Mouse (Mus musculus) hindbrain, postnatal 0 days (tissue): ENCODE measurements at regions not wholly inside any gene's neighbourhood (a gene's known extent, or its start where the extent isn't known, plus 50 kb on each side); places are given as distances from the start of the nearest gene placed in this dataset.

ENCODE experiments used
- ATAC-seq: fragments of 200-750 bp; cut with Nextera tagmentation; 2 replicates; pipeline ENCODE4 v1.8.0; 2017; ENCODE audit warnings: mild to moderate bottlenecking, moderate TSS enrichment, moderate library complexity
- DNase-seq: peaks from one replicate; pipeline ENCODE4 v3.0.0-alpha.2; 2015; ENCODE audit warnings: low spot score
- H3K27ac ChIP-seq: fragments of 300-500 bp; sonication (generic); 2 replicates; pipeline ENCODE4 v1.5.1; 2014; ENCODE audit warnings: mild to moderate bottlenecking
- H3K27me3 ChIP-seq: fragments of 300-500 bp; sonication (generic); 2 replicates; pipeline ENCODE4 v1.6.1; 2014; ENCODE audit warnings: low read length, mixed read lengths; ENCODE audit not compliant: insufficient read depth
- H3K36me3 ChIP-seq: fragments of 300-500 bp; sonication (generic); 2 replicates; pipeline ENCODE4 v1.6.1; 2014; ENCODE audit warnings: low read length, mixed read lengths; ENCODE audit not compliant: insufficient read depth
- H3K4me1 ChIP-seq: fragments of 300-500 bp; sonication (generic); 2 replicates; pipeline ENCODE4 v1.6.1; 2014; ENCODE audit warnings: antibody characterized with exemption, low read length, mixed read lengths; ENCODE audit not compliant: insufficient read depth
- H3K4me2 ChIP-seq: fragments of 300-500 bp; sonication (generic); 2 replicates; pipeline ENCODE4 v1.6.1; 2014; ENCODE audit warnings: low read depth, mild to moderate bottlenecking, low read length, moderate library complexity, mixed read lengths
- H3K4me3 ChIP-seq: fragments of 300-500 bp; sonication (generic); 2 replicates; pipeline ENCODE4 v1.5.1; 2014; ENCODE audit warnings: low read length
- H3K9ac ChIP-seq: fragments of 300-500 bp; sonication (generic); replicated peaks from 2 replicates; pipeline ENCODE4 v1.6.1; 2014; ENCODE audit warnings: mild to moderate bottlenecking, low read length, moderate library complexity, mixed read lengths
- H3K9me3 ChIP-seq: fragments of 300-500 bp; sonication (generic); 2 replicates; pipeline ENCODE4 v1.6.1; 2016; ENCODE audit warnings: low read length, mixed read lengths
- CTCF ChIP-seq: IDR thresholded peaks from 2 replicates; pipeline ENCODE4 v1.5.1; 2016; ENCODE audit warnings: antibody characterized with exemption, control low read depth, low read depth
- WGBS: fragments of 180-500 bp; shearing (Covaris S2); extraction: QIAGEN DNeasy Blood & Tissue Kit; methylation state at CpG from one replicate; pipeline ENCODE4 v1.1.7; 2014; 5-methylcytosine and 5-hydroxymethylcytosine counted together

DNA sequence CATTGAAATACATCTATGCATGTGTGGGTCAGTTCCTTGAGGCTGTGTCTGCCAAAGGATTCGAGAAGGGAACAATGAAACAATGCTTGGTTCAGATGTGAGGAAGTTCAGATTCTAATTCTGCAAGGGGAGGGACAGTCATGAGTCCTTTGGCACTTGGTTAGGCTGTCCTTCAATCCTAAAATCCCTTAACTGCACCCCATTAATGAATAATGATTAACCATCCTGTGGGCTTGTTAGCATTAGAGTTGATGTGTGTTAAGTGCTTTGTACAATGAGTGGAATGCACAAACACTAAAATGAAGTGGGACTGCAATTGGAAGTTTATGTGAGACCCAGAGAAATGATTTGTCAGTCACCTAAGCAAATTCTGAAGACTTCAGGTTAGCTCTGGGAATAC, 264.8 kb downstream of the Tfap2b start:
- H3K9me3 ChIP-seq: no peaks in the 10 kb centered on the region
- H3K4me3 ChIP-seq: no peak overlapping the region
- ATAC-seq: no peak
- no peaks in the 10 kb centered on the region for H3K27me3 ChIP-seq
- H3K4me1 ChIP-seq: no peaks in the 10 kb centered on the region
- no peak for DNase-seq
- no peak overlapping the region for H3K9ac ChIP-seq
- no peak overlapping the region for H3K27ac ChIP-seq
- no peaks in the 10 kb centered on the region for H3K36me3 ChIP-seq
- no peak overlapping the region for H3K4me2 ChIP-seq
- 18% methylated on average over 1 of the region's 1 CpGs for WGBS
- TF ChIP-seq CTCF: no peak
